Mouse (Mus musculus) spleen, adult 2 months (tissue): ENCODE measurements around the gene Nckap5. TPM values are rescaled to one million over a fixed set of nuclear protein-coding genes. Genes with fewer than 3 reads are reported as not detected.

ENCODE experiments used
- DNase-seq, 2 experiments: peaks; one replicate each; pipeline versions ENCODE4 v3.0.0 to v3.0.0-alpha.2; 2012 to 2021; ENCODE audit warnings: low spot score in 2 of 2, low read depth in 1 of 2
- H3K27ac ChIP-seq: fragments of 200-500 bp; 2 replicates; pipeline ENCODE4 v1.5.1; 2012; ENCODE audit warnings: low read length, inconsistent platforms; ENCODE audit not compliant: insufficient read depth
- H3K27me3 ChIP-seq: fragments of 200-500 bp; 2 replicates; pipeline ENCODE4 v1.6.1; 2012; ENCODE audit warnings: mild to moderate bottlenecking, moderate library complexity, low read length, inconsistent platforms; ENCODE audit not compliant: control insufficient read depth, insufficient read depth
- H3K36me3 ChIP-seq: fragments of 200-500 bp; 2 replicates; pipeline ENCODE4 v1.6.1; 2012; ENCODE audit warnings: mild to moderate bottlenecking, low read length, inconsistent platforms; ENCODE audit not compliant: control insufficient read depth, insufficient read depth
- H3K4me1 ChIP-seq: fragments of 200-500 bp; 2 replicates; pipeline ENCODE4 v1.6.1; 2011; ENCODE audit warnings: inconsistent platforms; ENCODE audit not compliant: control insufficient read depth, insufficient read depth, insufficient read length
- H3K4me3 ChIP-seq: fragments of 200-500 bp; 2 replicates; pipeline ENCODE4 v1.5.1; 2011; ENCODE audit warnings: mild to moderate bottlenecking, inconsistent platforms; ENCODE audit not compliant: insufficient read depth, insufficient read length; ENCODE audit errors: extremely low read depth
- CTCF ChIP-seq: fragments of 200-500 bp; IDR thresholded peaks from 2 replicates; pipeline ENCODE4 v1.5.1; 2011; ENCODE audit warnings: mild to moderate bottlenecking, inconsistent platforms; ENCODE audit not compliant: insufficient read depth, insufficient read length, insufficient replicate concordance; ENCODE audit errors: extremely low read depth
- POLR2A ChIP-seq: fragments of 200-500 bp; IDR thresholded peaks from 2 replicates; pipeline ENCODE4 v1.6.1; 2011; ENCODE audit warnings: low read depth, low read length, inconsistent platforms
- WGBS: fragments of 180-500 bp; shearing (Covaris S2); methylation state at CpG from one replicate; pipeline ENCODE4 v1.1.7; 2018; 5-methylcytosine and 5-hydroxymethylcytosine counted together
- polyA plus RNA-seq: library from polyadenylated mRNA; depleted of rRNA; stranded (reverse); fragments of >200 nt; gene quantifications from 2 replicates; pipeline ENCODE4 v1.2.3, GENCODE M21; 2012

Gene Nckap5
- polyA plus RNA-seq, 1 experiment = 0.26 TPM

- WGBS = 74% methylated on average over 4 of the region's 4 CpGs
Measured at GRCm38 (mm10) chr1:126504717-126505116, 325.9 kb downstream of the Nckap5 start.

GRCm38 (mm10) chr1:126502741-126503140, 327.9 kb downstream of the Nckap5 start:
- H3K27ac ChIP-seq = no peak overlapping the region
- no peak for DNase-seq
- no peak overlapping the region for H3K4me3 ChIP-seq
- TF ChIP-seq POLR2A (no peak), CTCF (no peak)
- H3K36me3 ChIP-seq = no peaks in the 10 kb centered on the region
- H3K4me1 ChIP-seq = no peaks in the 10 kb centered on the region
- 84% methylated on average over 2 of the region's 2 CpGs for WGBS
- H3K27me3 ChIP-seq = no peaks in the 10 kb centered on the region

More at GRCm38 (mm10) chr1:126504717-126505116, 325.9 kb downstream of the Nckap5 start:
- Histone ChIP-seq H3K27me3 (no peaks in the 10 kb centered on the region), H3K36me3 (no peaks in the 10 kb centered on the region), H3K4me1 (no peaks in the 10 kb centered on the region), H3K4me3 (no peak overlapping the region), H3K27ac (no peak overlapping the region)
- no peak for TF ChIP-seq POLR2A
- TF ChIP-seq CTCF = no peak
- no peak for DNase-seq

- 76% methylated on average over 7 of the region's 7 CpGs for WGBS
- no peaks in the 10 kb centered on the region for H3K4me1 ChIP-seq
- no peaks in the 10 kb centered on the region for H3K36me3 ChIP-seq
- no peak for DNase-seq
- TF ChIP-seq CTCF = no peak
- TF ChIP-seq POLR2A = no peak
- H3K27me3 ChIP-seq = no peaks in the 10 kb centered on the region
- no peak overlapping the region for H3K4me3 ChIP-seq
- no peak overlapping the region for H3K27ac ChIP-seq
Measured at GRCm38 (mm10) chr1:126496722-126497121, 333.9 kb downstream of the Nckap5 start.

GRCm38 (mm10) chr1:126492206-126493071, 338.2 kb downstream of the Nckap5 start:
- Histone ChIP-seq H3K36me3 (no peaks in the 10 kb centered on the region), H3K27ac (no peak overlapping the region), H3K27me3 (no peaks in the 10 kb centered on the region), H3K4me3 (no peak overlapping the region), H3K4me1 (no peaks in the 10 kb centered on the region)
- WGBS = 13% methylated on average over 35 of the region's 35 CpGs
- TF ChIP-seq POLR2A (no peak), CTCF (no peak)
- DNase-seq = no peak

- DNase-seq = no peak
Measured at GRCm38 (mm10) chr1:126491412-126491811, 339.2 kb downstream of the Nckap5 start.

GRCm38 (mm10) chr1:126490256-126490655, 340.3 kb downstream of the Nckap5 start:
- no peaks in the 10 kb centered on the region for H3K27me3 ChIP-seq
- TF ChIP-seq CTCF (no peak), POLR2A (no peak)
- no peak overlapping the region for H3K27ac ChIP-seq
- no peak overlapping the region for H3K4me3 ChIP-seq
- no peaks in the 10 kb centered on the region for H3K36me3 ChIP-seq
- no peaks in the 10 kb centered on the region for H3K4me1 ChIP-seq
- DNase-seq = no peak
- WGBS = 66% methylated on average over 6 of the region's 6 CpGs

More at GRCm38 (mm10) chr1:126491412-126491811, 339.2 kb downstream of the Nckap5 start:
- Histone ChIP-seq H3K4me3 (no peak overlapping the region), H3K27ac (no peak overlapping the region), H3K27me3 (no peaks in the 10 kb centered on the region), H3K4me1 (no peaks in the 10 kb centered on the region), H3K36me3 (no peaks in the 10 kb centered on the region)
- 84% methylated on average over 5 of the region's 5 CpGs for WGBS
- no peak for TF ChIP-seq POLR2A
- TF ChIP-seq CTCF = no peak

- no peak overlapping the region for H3K4me3 ChIP-seq
Measured at GRCm38 (mm10) chr1:126484664-126485087, 345.9 kb downstream of the Nckap5 start.

More at GRCm38 (mm10) chr1:126484664-126485087, 345.9 kb downstream of the Nckap5 start:
- no peaks in the 10 kb centered on the region for H3K36me3 ChIP-seq
- H3K27me3 ChIP-seq = no peaks in the 10 kb centered on the region
- no peak overlapping the region for H3K27ac ChIP-seq
- 80% methylated on average over 6 of the region's 6 CpGs for WGBS
- TF ChIP-seq CTCF (no peak), POLR2A (no peak)
- DNase-seq = no peak
- H3K4me1 ChIP-seq = no peaks in the 10 kb centered on the region
